Mouse (Mus musculus): Measurements from ENCODE around the gene Hspbp1. TPM values are rescaled to one million over a fixed set of nuclear protein-coding genes. Genes with fewer than 3 reads are reported as not detected.
A peak's percentile ranks its signal among the peaks of the same experiment; 100 is the strongest.

The Hspbp1 gene
- polyA plus RNA-seq (2015; fragmentation: Nextera tagmentation; extraction: Ambion mirVana) = 156 and 173 TPM in 2 replicates

DNA sequence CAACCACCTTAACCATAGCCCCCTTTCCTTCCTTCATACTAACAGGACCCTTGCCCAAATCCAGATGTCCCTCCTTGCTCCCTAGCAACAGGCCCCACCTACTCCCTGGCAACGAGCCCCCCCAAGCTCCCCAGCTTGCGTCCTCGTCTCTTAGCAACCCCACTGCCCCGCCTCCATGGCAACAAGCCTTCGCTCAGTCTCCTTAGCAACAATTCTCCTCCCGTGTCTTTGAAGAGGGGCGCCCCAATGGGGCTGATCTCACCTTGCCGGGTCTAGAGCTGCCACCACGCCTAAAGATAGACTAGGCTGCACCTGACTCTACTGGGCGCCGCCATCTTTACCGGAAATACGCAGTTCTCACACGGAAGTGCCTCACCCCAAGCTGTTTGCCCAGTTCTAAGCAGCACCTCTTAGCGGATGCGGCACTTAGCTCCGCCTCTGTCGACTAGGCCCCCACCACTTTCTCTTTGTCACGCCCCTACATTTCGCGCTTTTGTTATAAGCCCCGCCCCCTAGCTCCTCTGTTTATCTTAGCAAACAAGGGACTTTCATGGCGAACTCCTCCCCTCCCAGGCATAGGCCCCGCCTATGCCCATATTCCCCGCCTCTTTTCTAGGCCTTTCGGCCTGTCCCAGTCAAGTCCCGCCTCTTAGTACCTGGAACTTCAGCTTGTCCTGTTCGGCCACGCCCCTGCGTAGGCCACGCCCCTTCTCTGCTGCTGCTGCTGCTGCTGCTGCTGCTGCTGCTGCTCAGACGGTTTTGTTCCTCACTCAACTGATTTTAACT is at the start of gene Hspbp1:
Hspbp1 (minus strand) TSS at position 437 of the 786 bp plus-strand sequence.
- H3K27ac ChIP-seq (replicated peaks) = peak within 1 kb of the TSS; percentile 82
- H3K36me3 ChIP-seq = peaks cover 20% of the 10 kb centered on the region
- H3K9me3 ChIP-seq (replicated peaks) = no peaks in the 10 kb centered on the region
- H3K27me3 ChIP-seq (replicated peaks) = no peaks in the 10 kb centered on the region
- peaks cover 21% of the 10 kb centered on the region for H3K4me1 ChIP-seq
- WGBS = under 1% methylated on average over 32 of the region's 32 CpGs
- ATAC-seq (ENCODE audit: low FRiP score) = peak; percentile 96
- peak within 1 kb of the TSS; percentile 81 for H3K4me2 ChIP-seq
- H3K4me3 ChIP-seq (replicated peaks) = peak within 1 kb of the TSS; percentile 87
- peak within 1 kb of the TSS; percentile 68 for H3K9ac ChIP-seq (replicated peaks)

GRCm38 (mm10) chr7:4732968-4733392 is 48.1 kb upstream of the Hspbp1 start:
- no peaks in the 10 kb centered on the region for H3K9me3 ChIP-seq (replicated peaks)
- no peak overlapping the region for H3K27ac ChIP-seq (replicated peaks)
- no peak overlapping the region for H3K4me3 ChIP-seq (replicated peaks)
- 74% methylated on average over 6 of the region's 6 CpGs for WGBS
- H3K4me2 ChIP-seq = no peak overlapping the region
- no peaks in the 10 kb centered on the region for H3K27me3 ChIP-seq (replicated peaks)
- ATAC-seq (ENCODE audit: low FRiP score) = no peak
- no peaks in the 10 kb centered on the region for H3K4me1 ChIP-seq
- H3K36me3 ChIP-seq = no peaks in the 10 kb centered on the region
- H3K9ac ChIP-seq (replicated peaks) = no peak overlapping the region

DNA sequence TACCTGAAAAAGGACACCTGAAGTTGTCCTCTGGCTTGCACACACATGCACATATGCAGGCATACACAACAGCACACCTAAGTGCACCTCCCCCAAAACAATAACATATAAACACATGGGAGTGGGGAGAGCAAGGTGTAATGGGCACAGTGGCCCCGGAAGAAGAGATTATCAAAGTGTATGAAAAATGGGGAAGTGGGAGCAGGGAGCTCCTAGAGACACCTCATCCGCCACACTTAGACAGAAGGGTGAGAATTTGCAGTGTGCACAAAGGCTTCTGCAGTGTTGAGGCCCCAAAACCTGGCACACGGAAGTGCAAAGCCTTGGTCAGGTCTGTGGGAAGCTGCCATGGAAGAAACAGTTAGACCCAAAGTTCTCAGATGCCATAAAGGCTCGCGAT is 46.2 kb upstream of the Hspbp1 start:
- Histone ChIP-seq H3K9me3 (replicated peaks) (no peaks in the 10 kb centered on the region), H3K36me3 (no peaks in the 10 kb centered on the region), H3K27ac (replicated peaks) (no peak overlapping the region), H3K4me1 (no peaks in the 10 kb centered on the region), H3K27me3 (replicated peaks) (no peaks in the 10 kb centered on the region), H3K4me2 (no peak overlapping the region), H3K9ac (replicated peaks) (no peak overlapping the region), H3K4me3 (replicated peaks) (no peak overlapping the region)
- ATAC-seq (ENCODE audit: low FRiP score) = no peak
- WGBS = 87% methylated on average over 5 of the region's 5 CpGs

- no peak for ATAC-seq (ENCODE audit: low FRiP score)
- peak within 1 kb of the TSS; percentile 58; the same call in 1 of the 2 replicates for H3K4me2 ChIP-seq
- H3K9me3 ChIP-seq (replicated peaks) = no peaks in the 10 kb centered on the region
- H3K27ac ChIP-seq (replicated peaks) = no peak within 1 kb of the TSS
- H3K4me1 ChIP-seq = 0 out of 2 replicates have a peak, but pooled peaks cover 2% of the 10 kb centered on the region
- 0 out of 2 replicates have a peak, but pooled peaks cover 4% of the 10 kb centered on the region for H3K27me3 ChIP-seq (replicated peaks)
- H3K4me3 ChIP-seq (replicated peaks) = no peak within 1 kb of the TSS
- 88% methylated on average over 7 of the region's 7 CpGs for WGBS
- H3K9ac ChIP-seq (replicated peaks) = no peak within 1 kb of the TSS
- H3K36me3 ChIP-seq = no peaks in the 10 kb centered on the region
Observed at GRCm38 (mm10) chr7:4725169-4725568, 40.3 kb upstream of the Hspbp1 start, which contains the start of gene Tmem150b. Gene Tmem150b, minus strand, starts transcription at chr7:4725249.

- H3K4me2 ChIP-seq = no peak overlapping the region; the same call in 1 of the 2 replicates
- 75% methylated on average over 3 of the region's 3 CpGs for WGBS
- 0 out of 2 replicates have a peak, but pooled peaks cover 2% of the 10 kb centered on the region for H3K4me1 ChIP-seq
- H3K27me3 ChIP-seq (replicated peaks) = 0 out of 2 replicates have a peak, but pooled peaks cover 4% of the 10 kb centered on the region
- no peaks in the 10 kb centered on the region for H3K36me3 ChIP-seq
- no peak overlapping the region for H3K4me3 ChIP-seq (replicated peaks)
- no peak overlapping the region for H3K9ac ChIP-seq (replicated peaks)
- no peak overlapping the region for H3K27ac ChIP-seq (replicated peaks)
- no peak for ATAC-seq (ENCODE audit: low FRiP score)
- H3K9me3 ChIP-seq (replicated peaks) = no peaks in the 10 kb centered on the region
Observed at GRCm38 (mm10) chr7:4724359-4724758, 39.5 kb upstream of the Hspbp1 start.

DNA sequence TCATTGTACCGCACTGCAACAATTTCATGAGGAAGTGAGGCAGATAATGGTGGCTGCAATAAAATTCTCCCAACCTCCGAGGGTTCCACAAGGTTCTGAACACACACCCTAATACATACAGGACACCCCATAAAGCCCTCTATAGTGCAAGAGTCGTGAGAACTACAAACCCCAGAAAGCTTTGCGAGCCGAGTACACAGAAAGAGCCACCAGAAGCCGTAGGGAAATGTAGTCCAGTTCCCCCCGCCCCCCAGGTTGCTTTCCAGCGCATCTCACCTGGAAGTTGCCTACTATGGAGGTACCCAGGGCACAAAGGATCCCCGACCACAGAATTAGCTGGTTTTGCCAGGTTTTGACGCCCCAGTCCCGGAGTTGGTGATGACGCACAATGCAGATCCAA is 38.6 kb upstream of the Hspbp1 start:
- Histone ChIP-seq H3K4me3 (replicated peaks) (peak overlapping the region; percentile 28), H3K36me3 (no peaks in the 10 kb centered on the region), H3K4me1 (0 out of 2 replicates have a peak, but pooled peaks cover 2% of the 10 kb centered on the region), H3K27me3 (replicated peaks) (0 out of 2 replicates have a peak, but pooled peaks cover 4% of the 10 kb centered on the region), H3K9ac (replicated peaks) (0 out of 2 replicates have a peak overlapping the region, but pooled peaks have one; percentile 33), H3K4me2 (peak overlapping the region; percentile 58), H3K27ac (replicated peaks) (no peak overlapping the region), H3K9me3 (replicated peaks) (no peaks in the 10 kb centered on the region)
- 43% methylated on average over 12 of the region's 12 CpGs for WGBS
- peak; percentile 81 for ATAC-seq (ENCODE audit: low FRiP score)

- Histone ChIP-seq H3K4me2 (no peak overlapping the region), H3K27ac (replicated peaks) (no peak overlapping the region), H3K9ac (replicated peaks) (no peak overlapping the region), H3K4me1 (0 out of 2 replicates have a peak, but pooled peaks cover 2% of the 10 kb centered on the region), H3K9me3 (replicated peaks) (no peaks in the 10 kb centered on the region), H3K4me3 (replicated peaks) (no peak overlapping the region), H3K27me3 (replicated peaks) (no peaks in the 10 kb centered on the region), H3K36me3 (peaks cover 30% of the 10 kb centered on the region)
- 88% methylated on average over 3 of the region's 3 CpGs for WGBS
- no peak for ATAC-seq (ENCODE audit: low FRiP score)
Observed at GRCm38 (mm10) chr7:4719276-4719675, 34.4 kb upstream of the Hspbp1 start.

DNA sequence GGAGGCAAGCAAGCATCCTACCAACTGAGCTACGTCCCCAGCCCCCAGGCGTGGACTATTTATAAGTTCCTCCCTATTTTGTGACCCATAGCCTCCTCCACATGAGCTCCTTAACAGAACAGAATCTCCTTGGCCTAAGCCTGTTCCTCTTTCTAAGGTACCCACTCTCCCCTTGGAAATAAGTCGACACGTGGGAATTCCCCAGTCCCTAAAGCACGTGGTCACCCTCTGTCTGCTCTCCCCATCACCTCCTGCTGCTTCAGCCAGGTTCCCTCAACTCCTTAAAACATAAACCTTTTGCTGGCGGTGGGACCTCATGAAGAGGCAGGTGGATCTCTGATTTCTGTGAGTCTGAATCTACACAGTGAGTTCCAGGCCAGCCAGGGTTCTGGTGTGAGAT is 32.1 kb upstream of the Hspbp1 start:
- no peak overlapping the region for H3K4me3 ChIP-seq (replicated peaks)
- 77% methylated on average over 6 of the region's 6 CpGs for WGBS
- no peak overlapping the region for H3K9ac ChIP-seq (replicated peaks)
- no peak overlapping the region for H3K27ac ChIP-seq (replicated peaks)
- H3K27me3 ChIP-seq (replicated peaks) = no peaks in the 10 kb centered on the region
- ATAC-seq (ENCODE audit: low FRiP score) = no peak
- no peaks in the 10 kb centered on the region for H3K4me1 ChIP-seq
- H3K4me2 ChIP-seq = no peak overlapping the region
- peaks cover 53% of the 10 kb centered on the region for H3K36me3 ChIP-seq
- no peaks in the 10 kb centered on the region for H3K9me3 ChIP-seq (replicated peaks)

GRCm38 (mm10) chr7:4712594-4712993 is 27.7 kb upstream of the Hspbp1 start:
- no peaks in the 10 kb centered on the region for H3K4me1 ChIP-seq
- WGBS = 93% methylated on average over 3 of the region's 3 CpGs
- H3K36me3 ChIP-seq = peaks cover 94% of the 10 kb centered on the region
- no peak for ATAC-seq (ENCODE audit: low FRiP score)
- no peak overlapping the region for H3K4me3 ChIP-seq (replicated peaks)
- H3K9me3 ChIP-seq (replicated peaks) = no peaks in the 10 kb centered on the region
- no peaks in the 10 kb centered on the region for H3K27me3 ChIP-seq (replicated peaks)
- no peak overlapping the region for H3K27ac ChIP-seq (replicated peaks)
- no peak overlapping the region for H3K4me2 ChIP-seq
- H3K9ac ChIP-seq (replicated peaks) = no peak overlapping the region

DNA sequence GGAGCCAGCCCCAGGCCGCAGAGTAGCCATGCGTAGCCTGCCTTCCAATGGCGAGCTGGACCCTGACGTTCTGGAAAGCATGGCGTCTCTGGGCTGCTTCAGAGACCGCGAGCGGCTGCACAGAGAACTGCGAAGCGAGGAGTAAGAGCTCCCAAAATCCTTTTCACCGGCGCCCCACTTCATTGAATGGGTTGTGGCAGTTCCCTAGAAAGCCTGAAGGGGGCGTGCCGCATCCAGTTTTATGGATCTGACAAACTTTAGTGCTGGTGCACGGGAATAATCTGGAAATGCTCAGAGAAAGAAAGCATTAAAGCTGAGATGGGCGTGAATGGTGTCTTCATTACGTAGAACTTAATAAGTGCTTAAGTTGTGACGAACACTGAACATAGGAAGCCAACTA is 20.2 kb upstream of the Hspbp1 start:
- WGBS = 42% methylated on average over 18 of the region's 18 CpGs
- Histone ChIP-seq H3K4me2 (no peak overlapping the region), H3K27me3 (replicated peaks) (no peaks in the 10 kb centered on the region), H3K9ac (replicated peaks) (no peak overlapping the region), H3K4me1 (peaks cover 4% of the 10 kb centered on the region; the same call in 1 of the 2 replicates), H3K27ac (replicated peaks) (no peak overlapping the region), H3K36me3 (peaks cover 84% of the 10 kb centered on the region), H3K4me3 (replicated peaks) (no peak overlapping the region), H3K9me3 (replicated peaks) (no peaks in the 10 kb centered on the region)
- no peak for ATAC-seq (ENCODE audit: low FRiP score)

DNA sequence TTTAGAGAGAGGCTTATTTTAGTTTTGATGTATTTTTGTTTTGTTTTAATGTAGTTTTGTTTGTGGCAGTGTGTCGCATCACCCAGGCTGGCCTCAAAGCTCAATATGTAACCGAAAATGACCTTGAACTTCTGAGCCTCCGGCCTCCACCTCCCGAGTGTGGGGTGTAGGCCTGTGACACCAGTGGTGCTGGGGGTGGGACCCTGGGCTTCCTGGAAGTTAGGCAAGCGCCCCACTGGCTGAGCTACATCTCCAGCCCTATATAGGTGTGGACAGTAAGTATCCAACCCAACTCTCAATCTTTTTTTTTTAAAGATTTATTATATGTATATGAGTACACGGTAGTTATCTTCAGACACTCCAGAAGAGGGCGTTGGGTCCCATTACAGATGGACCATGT is 18.3 kb upstream of the Hspbp1 start:
- Histone ChIP-seq H3K4me3 (replicated peaks) (no peak overlapping the region), H3K9me3 (replicated peaks) (no peaks in the 10 kb centered on the region), H3K27me3 (replicated peaks) (no peaks in the 10 kb centered on the region), H3K4me2 (no peak overlapping the region), H3K9ac (replicated peaks) (no peak overlapping the region), H3K27ac (replicated peaks) (no peak overlapping the region), H3K36me3 (peaks cover 84% of the 10 kb centered on the region), H3K4me1 (peaks cover 4% of the 10 kb centered on the region; the same call in 1 of the 2 replicates)
- no peak for ATAC-seq (ENCODE audit: low FRiP score)
- 91% methylated on average over 7 of the region's 7 CpGs for WGBS

- no peak overlapping the region for H3K27ac ChIP-seq (replicated peaks)
- H3K4me1 ChIP-seq = peaks cover 4% of the 10 kb centered on the region; the same call in 1 of the 2 replicates
- no peak overlapping the region for H3K9ac ChIP-seq (replicated peaks)
- no peak overlapping the region for H3K4me2 ChIP-seq
- H3K4me3 ChIP-seq (replicated peaks) = no peak overlapping the region
- no peaks in the 10 kb centered on the region for H3K9me3 ChIP-seq (replicated peaks)
- H3K36me3 ChIP-seq = peaks cover 84% of the 10 kb centered on the region
- 45% methylated on average over 8 of the region's 8 CpGs for WGBS
- no peaks in the 10 kb centered on the region for H3K27me3 ChIP-seq (replicated peaks)
- no peak for ATAC-seq (ENCODE audit: low FRiP score)
Observed at GRCm38 (mm10) chr7:4702334-4702733, 17.5 kb upstream of the Hspbp1 start.

All from neural tube, embryonic 15.5 days (tissue).